Mouse (Mus musculus): ENCODE results near the gene Ak5. TPM values are rescaled to one million over a fixed set of nuclear protein-coding genes. Genes with fewer than 3 reads are reported as not detected.

The Ak5 gene
- polyA plus RNA-seq, 1 experiment from 2014 or later = 5.2 TPM

DNA sequence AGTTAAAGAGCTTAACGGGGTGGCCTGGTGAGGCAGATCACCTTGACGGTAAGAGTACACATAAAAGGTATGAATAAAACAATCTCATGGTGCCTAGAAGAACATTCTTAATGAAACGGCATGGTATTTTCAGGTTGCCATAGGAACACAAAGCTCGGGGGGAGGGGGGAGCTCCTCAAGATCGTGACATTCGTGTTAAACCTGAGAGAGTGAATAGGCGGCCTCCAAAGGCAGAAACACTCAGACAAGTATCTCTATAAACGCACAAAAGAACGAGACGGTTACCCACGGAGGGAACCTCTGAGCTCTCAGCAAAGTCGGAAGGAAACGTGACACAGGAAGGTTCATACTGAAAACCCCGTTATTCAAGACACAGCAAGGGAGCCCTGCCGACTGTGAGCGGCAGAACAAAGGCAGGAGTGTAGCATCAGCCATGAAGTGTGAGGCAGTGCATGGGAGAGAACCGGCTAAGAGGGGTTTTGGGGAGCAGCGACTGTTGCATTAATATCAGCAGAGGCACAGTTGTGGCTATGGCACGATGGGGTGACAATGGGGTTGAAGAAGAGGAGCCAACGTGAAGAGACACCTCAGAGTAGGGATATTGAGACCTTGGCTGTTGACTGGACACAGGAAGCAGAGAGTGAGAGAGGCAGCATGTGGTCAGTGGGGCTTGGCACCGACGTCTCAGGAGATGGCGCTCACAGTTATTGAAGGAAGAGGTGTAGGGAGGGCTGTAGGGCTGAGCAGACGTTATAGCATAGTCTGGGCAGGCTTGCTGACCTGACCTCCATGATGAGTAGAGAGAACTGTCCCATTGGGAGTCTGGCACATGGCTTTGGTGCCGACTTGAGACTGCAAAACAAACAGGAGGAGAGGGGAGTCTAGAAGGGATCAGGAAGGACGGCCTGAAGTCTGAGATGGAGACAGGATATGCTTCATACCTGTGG, 89.6 kb downstream of the Ak5 start:
- TF ChIP-seq CTCF (IDR thresholded peaks at IDR 0.05) = no peak
- no peaks in the 10 kb centered on the region for H3K27me3 ChIP-seq
- in situ Hi-C loops (cut with MboI; ENCODE audit: low pct_unique_long_range_greater_than_20kb) = no loop called here
- CTCF ChIA-PET = interaction anchor here (1.2 to 1.7 kb wide), 2 partner anchors 10 to 23 kb away, joined by 3 to 4 read pairs; no protein-coding TSS in a partner anchor
- DNase-seq (ENCODE audit: low read depth, low spot score) (no peak), ATAC-seq (no peak)
- POLR2A ChIA-PET = interaction anchor here (1.8 kb wide), 1 partner anchor 9 kb away, joined by 5 read pairs; no protein-coding TSS in a partner anchor

DNA sequence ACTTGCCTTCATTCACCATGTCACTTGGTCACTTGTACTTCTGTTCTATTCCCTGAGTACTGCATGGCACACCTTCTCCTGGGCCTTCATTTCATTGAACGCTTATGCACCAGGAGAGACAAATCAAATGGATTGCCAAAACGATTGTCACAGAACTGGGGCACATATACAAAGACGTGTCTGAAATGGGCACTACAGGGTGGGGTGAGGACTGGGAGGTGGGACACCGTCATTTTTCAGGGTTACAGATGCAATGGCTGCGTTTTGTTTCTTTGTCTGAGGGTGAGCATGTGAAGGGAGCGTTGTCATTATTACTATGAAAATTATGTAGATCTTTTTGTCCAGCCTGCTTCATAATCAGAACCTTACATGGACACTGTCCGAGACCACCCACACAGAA, 90.4 kb downstream of the Ak5 start:
- in situ Hi-C loops (cut with MboI; ENCODE audit: low pct_unique_long_range_greater_than_20kb) = no loop called here
- DNase-seq (ENCODE audit: low read depth, low spot score) = no peak
- H3K27me3 ChIP-seq = no peaks in the 10 kb centered on the region
- POLR2A ChIA-PET = interaction anchor here (1.8 kb wide), 1 partner anchor 9 kb away, joined by 5 read pairs; no protein-coding TSS in a partner anchor
- no peak for ATAC-seq
- CTCF ChIA-PET = interaction anchor here (1.7 kb wide), 1 partner anchor 9 kb away, joined by 4 read pairs; no protein-coding TSS in a partner anchor
- TF ChIP-seq CTCF (IDR thresholded peaks at IDR 0.05) = no peak

DNA sequence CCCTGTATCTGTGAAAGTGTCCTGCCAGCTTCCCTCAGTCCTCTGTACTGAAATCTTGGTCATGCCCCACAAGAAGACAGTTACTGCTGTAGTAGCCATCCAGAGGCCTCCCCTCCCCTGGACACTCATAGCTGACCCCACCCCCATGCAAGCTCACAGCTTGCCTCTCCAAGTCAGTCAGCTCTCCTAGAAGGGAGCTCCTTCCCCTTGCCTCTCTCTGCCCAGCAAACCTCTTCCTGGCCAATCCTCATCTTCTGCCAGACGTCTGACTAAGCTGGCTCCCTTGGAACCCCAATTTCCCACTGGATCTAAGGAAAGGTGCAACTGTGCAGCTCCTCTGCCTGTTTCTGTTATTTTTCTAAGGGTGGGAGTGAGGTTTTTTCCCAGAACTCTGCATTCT, 90.9 kb downstream of the Ak5 start:
- TF ChIP-seq CTCF (IDR thresholded peaks at IDR 0.05) = no peak
- ATAC-seq (no peak), DNase-seq (ENCODE audit: low read depth, low spot score) (no peak)
- in situ Hi-C loops (cut with MboI; ENCODE audit: low pct_unique_long_range_greater_than_20kb) = no loop called here
- POLR2A ChIA-PET = interaction anchor here (1.8 kb wide), 1 partner anchor 8 kb away, joined by 5 read pairs; no protein-coding TSS in a partner anchor
- no peaks in the 10 kb centered on the region for H3K27me3 ChIP-seq
- CTCF ChIA-PET = interaction anchor here (0.8 to 1.7 kb wide), 3 partner anchors 8 to 102 kb away, joined by 3 to 4 read pairs (median 3); no protein-coding TSS in a partner anchor

DNA sequence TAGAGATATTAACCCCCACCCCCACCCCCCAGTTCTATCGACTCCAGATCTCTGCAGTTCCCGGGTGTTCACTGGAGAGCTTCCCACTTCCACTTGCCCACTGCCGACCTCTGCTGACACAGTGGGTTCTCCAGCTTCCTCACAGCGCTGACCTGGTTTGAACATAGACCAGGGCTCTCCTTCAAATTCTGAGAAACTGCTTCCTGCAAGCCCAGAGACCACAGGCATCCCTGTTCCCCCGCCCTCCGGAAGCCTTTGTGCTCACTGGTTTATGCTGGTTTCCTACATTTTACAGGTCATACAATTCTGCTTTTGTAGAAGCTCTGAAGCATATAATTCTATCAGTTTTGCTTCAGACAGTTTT, 98.9 kb downstream of the Ak5 start:
- in situ Hi-C loops (cut with MboI; ENCODE audit: low pct_unique_long_range_greater_than_20kb) = no loop called here
- CTCF ChIA-PET = interaction anchor here (0.7 to 1.9 kb wide), 9 partner anchors 8 to 172 kb away, joined by 3 to 7 read pairs (median 4); no protein-coding TSS in a partner anchor
- POLR2A ChIA-PET = interaction anchor here (0.9 to 1.2 kb wide), 7 partner anchors 8 to 106 kb away, joined by 3 to 5 read pairs (median 3); no protein-coding TSS in a partner anchor
- DNase-seq (ENCODE audit: low read depth, low spot score) (peak; percentile 49), ATAC-seq (peak; percentile 38)
- no peak for TF ChIP-seq CTCF (IDR thresholded peaks at IDR 0.05)
- no peaks in the 10 kb centered on the region for H3K27me3 ChIP-seq

DNA sequence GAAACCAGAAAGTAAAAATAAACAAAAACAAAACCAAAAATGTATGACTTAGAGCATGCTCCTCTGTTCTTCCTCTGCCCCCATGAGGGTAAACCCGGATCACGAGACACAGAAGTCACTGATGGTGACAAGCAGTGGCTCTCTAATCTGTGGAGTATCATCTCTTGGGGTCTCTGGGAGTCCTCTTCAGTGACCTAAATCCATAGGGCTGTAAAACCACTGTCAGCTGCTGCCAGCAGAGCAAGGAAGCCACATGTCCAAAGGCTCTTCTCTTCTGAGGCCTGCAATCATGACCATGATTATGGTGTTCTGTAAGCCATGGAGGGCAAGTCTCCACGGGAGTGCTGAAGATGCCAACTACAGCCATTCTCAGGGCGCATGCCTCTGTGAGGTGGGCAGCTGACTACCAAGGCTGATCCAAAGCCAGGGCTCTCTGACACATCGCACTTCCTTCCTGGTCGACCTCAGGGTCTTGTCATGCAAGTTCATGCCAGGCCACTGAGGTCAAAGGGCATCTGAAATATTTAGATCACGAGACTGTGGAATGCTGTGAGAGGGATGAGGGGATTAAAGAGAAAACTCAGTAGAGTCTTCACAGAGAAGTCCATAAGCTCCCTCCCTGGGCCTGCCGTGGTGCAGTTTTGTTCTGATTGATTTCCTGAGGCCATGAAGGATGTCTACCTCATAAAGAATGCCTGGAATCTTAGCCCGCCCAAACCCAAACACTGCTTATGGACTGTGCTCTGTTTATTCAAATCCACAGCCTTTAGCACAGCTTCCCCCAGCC, 99.5 kb downstream of the Ak5 start:
- TF ChIP-seq CTCF (IDR thresholded peaks at IDR 0.05) = no peak
- POLR2A ChIA-PET = interaction anchor here (0.9 to 1.4 kb wide), 8 partner anchors 9 to 105 kb away, joined by 3 to 5 read pairs (median 3); no protein-coding TSS in a partner anchor
- ATAC-seq = peak; percentile 98
- H3K27me3 ChIP-seq = no peaks in the 10 kb centered on the region
- DNase-seq (ENCODE audit: low read depth, low spot score) = peak; percentile 78
- in situ Hi-C loops (cut with MboI; ENCODE audit: low pct_unique_long_range_greater_than_20kb) = no loop called here
- CTCF ChIA-PET = interaction anchor here (0.7 to 1.9 kb wide), 9 partner anchors 9 to 171 kb away, joined by 3 to 7 read pairs (median 4); no protein-coding TSS in a partner anchor

DNA sequence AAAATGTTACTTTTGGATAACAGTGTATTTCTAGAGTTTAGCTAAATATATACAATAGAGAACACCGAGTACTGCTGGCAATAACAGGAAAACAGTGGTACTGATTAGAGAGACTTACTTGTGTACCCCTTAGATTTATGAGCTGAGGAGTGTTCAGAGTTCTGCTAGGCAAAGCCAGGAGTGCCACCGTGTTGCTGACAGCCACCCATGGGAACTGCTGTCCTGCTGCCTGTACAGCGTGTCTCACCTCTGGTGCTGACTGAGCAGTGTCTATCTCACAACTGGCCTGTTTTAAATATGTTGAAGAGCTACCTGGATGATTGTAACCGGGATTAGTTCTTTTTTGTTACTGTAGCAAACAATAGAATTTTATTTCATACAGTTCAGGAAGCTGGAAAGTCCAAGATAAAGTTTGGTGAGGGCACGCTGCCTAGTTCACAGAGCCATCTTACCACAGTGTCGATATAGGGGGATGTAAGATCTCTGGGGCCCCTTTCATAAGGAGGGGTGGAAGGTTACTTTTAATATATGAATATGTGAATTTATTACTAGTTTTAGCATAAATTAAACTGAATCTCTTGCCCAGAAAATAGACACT, 103.5 kb downstream of the Ak5 start:
- POLR2A ChIA-PET = no interaction called here
- in situ Hi-C loops (cut with MboI; ENCODE audit: low pct_unique_long_range_greater_than_20kb) = no loop called here
- no peak for TF ChIP-seq CTCF (IDR thresholded peaks at IDR 0.05)
- CTCF ChIA-PET = no interaction called here
- DNase-seq (ENCODE audit: low read depth, low spot score) = no peak
- no peaks in the 10 kb centered on the region for H3K27me3 ChIP-seq
- no peak for ATAC-seq

DNA sequence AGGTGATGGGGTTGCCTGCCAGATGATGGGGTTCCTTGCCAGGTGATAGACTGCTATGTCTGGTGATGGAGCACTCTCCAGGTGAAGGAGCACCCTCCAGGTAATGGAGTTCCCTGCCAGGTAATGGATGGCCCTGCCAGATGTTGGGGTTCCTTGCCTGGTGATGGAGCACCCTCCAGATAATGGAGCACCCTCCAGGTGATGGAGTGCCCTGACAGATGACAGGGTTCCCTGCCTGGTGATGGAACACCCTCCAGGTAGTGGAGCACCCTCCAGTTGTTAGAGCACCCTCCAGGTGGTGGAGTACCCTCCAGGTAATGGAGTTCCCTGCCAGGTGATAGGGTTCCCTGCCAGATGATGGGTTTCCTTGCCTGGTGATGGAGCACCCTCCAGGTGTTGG, 104.3 kb downstream of the Ak5 start:
- ChIA-PET CTCF (no interaction called here), POLR2A (no interaction called here)
- no peaks in the 10 kb centered on the region for H3K27me3 ChIP-seq
- ATAC-seq = no peak
- no peak for DNase-seq (ENCODE audit: low read depth, low spot score)
- TF ChIP-seq CTCF (IDR thresholded peaks at IDR 0.05) = no peak
- in situ Hi-C loops (cut with MboI; ENCODE audit: low pct_unique_long_range_greater_than_20kb) = no loop called here

DNA sequence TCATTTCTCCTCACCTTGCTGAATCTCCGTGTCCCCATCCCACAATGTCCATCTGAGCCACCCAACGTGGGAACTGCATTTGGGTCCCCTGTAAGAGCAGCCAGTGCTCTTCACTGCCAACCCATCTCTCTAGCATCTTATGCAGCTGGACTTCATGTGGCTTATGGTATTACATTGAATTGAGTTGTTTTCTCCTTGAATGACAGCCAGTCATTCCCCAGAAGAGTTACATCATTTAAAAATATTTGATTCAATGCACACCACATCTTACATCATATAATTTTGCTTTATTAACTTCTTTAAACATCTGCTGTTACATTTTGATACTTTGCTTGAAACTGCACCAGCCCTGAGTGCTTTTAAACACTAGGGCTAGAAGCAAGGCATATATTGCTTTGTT, 106.5 kb downstream of the Ak5 start:
- no peaks in the 10 kb centered on the region for H3K27me3 ChIP-seq
- ChIA-PET POLR2A (no interaction called here), CTCF (no interaction called here)
- in situ Hi-C loops (cut with MboI; ENCODE audit: low pct_unique_long_range_greater_than_20kb) = no loop called here
- no peak for TF ChIP-seq CTCF (IDR thresholded peaks at IDR 0.05)
- no peak for ATAC-seq
- DNase-seq (ENCODE audit: low read depth, low spot score) = no peak

DNA sequence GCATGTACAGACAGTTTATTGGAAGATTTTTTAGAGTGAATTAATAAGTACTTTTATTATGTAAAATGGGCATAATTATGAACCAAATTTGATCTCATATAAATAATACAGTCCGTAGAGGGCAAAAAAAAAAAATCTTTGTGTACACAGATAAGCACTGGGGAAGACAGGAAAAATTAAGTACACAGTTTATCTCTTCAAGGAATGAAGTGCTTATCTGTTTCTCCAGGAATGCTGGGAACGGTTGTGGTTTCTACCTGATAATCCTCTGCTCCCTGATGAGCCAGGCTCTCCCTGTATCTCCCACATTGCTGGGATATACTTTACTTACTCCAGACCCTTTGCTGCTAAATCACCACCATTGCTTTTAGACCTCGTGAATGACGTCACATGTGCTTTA, 108.9 kb downstream of the Ak5 start:
- in situ Hi-C loops (cut with MboI; ENCODE audit: low pct_unique_long_range_greater_than_20kb) = no loop called here
- CTCF ChIA-PET = no interaction called here
- no peak for DNase-seq (ENCODE audit: low read depth, low spot score)
- ATAC-seq = peak; percentile 28
- H3K27me3 ChIP-seq = no peaks in the 10 kb centered on the region
- TF ChIP-seq CTCF (IDR thresholded peaks at IDR 0.05) = no peak
- POLR2A ChIA-PET = interaction anchor here (0.9 kb wide), 1 partner anchor 154 kb away, joined by 3 read pairs; no protein-coding TSS in a partner anchor

DNA sequence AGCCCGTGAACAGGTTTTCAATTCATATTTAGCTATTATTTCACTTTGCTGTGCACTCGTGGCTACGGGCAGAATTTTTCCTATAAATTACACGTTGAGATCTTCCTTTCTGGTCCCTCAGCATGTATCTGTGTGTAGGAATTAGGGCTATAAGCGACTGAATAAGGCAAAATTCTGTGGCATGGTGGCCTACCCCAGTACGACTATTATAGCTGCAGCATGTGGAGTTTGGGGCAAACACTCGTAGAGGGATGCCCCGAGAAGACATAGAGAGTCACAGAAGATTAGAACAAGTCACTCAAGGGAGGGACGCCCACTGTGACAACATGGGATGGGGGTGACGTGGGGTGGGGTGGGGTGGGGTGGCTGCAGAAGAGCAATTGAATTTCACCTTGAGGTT, 110.1 kb downstream of the Ak5 start:
- no peak for TF ChIP-seq CTCF (IDR thresholded peaks at IDR 0.05)

More for the DNA sequence above, 110.1 kb downstream of the Ak5 start:
- ATAC-seq (no peak), DNase-seq (ENCODE audit: low read depth, low spot score) (no peak)
- in situ Hi-C loops (cut with MboI; ENCODE audit: low pct_unique_long_range_greater_than_20kb) = no loop called here
- POLR2A ChIA-PET = no interaction called here
- CTCF ChIA-PET = no interaction called here
- H3K27me3 ChIP-seq = no peaks in the 10 kb centered on the region
